Mouse (Mus musculus) hindbrain, embryonic 14.5 days (tissue): ENCODE results near the gene 1810055G02Rik. TPM values are rescaled to one million over a fixed set of nuclear protein-coding genes. Genes with fewer than 3 reads are reported as not detected.

Experiments used
- ATAC-seq: fragments of 200-750 bp; cut with Nextera tagmentation; 2 replicates; pipeline ENCODE4 v1.8.0; 2017; ENCODE audit warnings: moderate number of reproducible peaks, mild to moderate bottlenecking, moderate TSS enrichment, moderate library complexity; ENCODE audit not compliant: low FRiP score
- DNase-seq: peaks from one replicate; pipeline ENCODE4 v3.0.0-alpha.2; 2015; ENCODE audit warnings: low spot score
- H3K27ac ChIP-seq: fragments of 300-500 bp; sonication (generic); 2 replicates; pipeline ENCODE4 v1.5.1; 2014; ENCODE audit warnings: mild to moderate bottlenecking, moderate library complexity
- H3K27me3 ChIP-seq: fragments of 300-500 bp; sonication (generic); 2 replicates; pipeline ENCODE4 v1.6.1; 2014; ENCODE audit warnings: mild to moderate bottlenecking, low read length, mixed read lengths; ENCODE audit not compliant: control insufficient read depth, insufficient read depth
- H3K36me3 ChIP-seq: fragments of 300-500 bp; sonication (generic); replicated peaks from 2 replicates; pipeline ENCODE4 v1.6.1; 2014; ENCODE audit not compliant: control insufficient read depth, insufficient read depth
- H3K4me1 ChIP-seq: fragments of 300-500 bp; sonication (generic); replicated peaks from 2 replicates; pipeline ENCODE4 v1.6.1; 2014; ENCODE audit warnings: antibody characterized with exemption, low read length, mixed read lengths; ENCODE audit not compliant: control insufficient read depth, insufficient read depth
- H3K4me2 ChIP-seq: fragments of 300-500 bp; sonication (generic); replicated peaks from 2 replicates; pipeline ENCODE4 v1.6.1; 2014; ENCODE audit warnings: mild to moderate bottlenecking, moderate library complexity
- H3K4me3 ChIP-seq: fragments of 300-500 bp; sonication (generic); replicated peaks from 2 replicates; pipeline ENCODE4 v1.5.1; 2014; ENCODE audit warnings: mild to moderate bottlenecking, low read length
- H3K9ac ChIP-seq: fragments of 300-500 bp; sonication (generic); 2 replicates; pipeline ENCODE4 v1.6.1; 2014
- H3K9me3 ChIP-seq: fragments of 300-500 bp; sonication (generic); 2 replicates; pipeline ENCODE4 v1.6.1; 2016; ENCODE audit warnings: low read length; ENCODE audit not compliant: control insufficient read depth
- WGBS: fragments of 180-500 bp; shearing (Covaris S2); extraction: QIAGEN DNeasy Blood & Tissue Kit; methylation state at CpG from one replicate; pipeline ENCODE4 v1.1.7; 2014; 5-methylcytosine and 5-hydroxymethylcytosine counted together
- polyA plus RNA-seq: library from polyadenylated mRNA; unstranded; fragments of >200 nt; fragmentation: Nextera tagmentation; extraction: Ambion mirVana; gene quantifications from 2 replicates; pipeline ENCODE4 v1.2.1, GENCODE M21; 2014

Gene 1810055G02Rik
- polyA plus RNA-seq, 1 experiment from 2014 or later = 34.0 TPM

- 37% methylated on average over 10 of the region's 10 CpGs for WGBS
- H3K4me3 ChIP-seq = peak overlapping the region; percentile 59
- peak overlapping the region; percentile 52 for H3K4me2 ChIP-seq
- H3K27me3 ChIP-seq = no peaks in the 10 kb centered on the region
- peaks cover 6% of the 10 kb centered on the region; the same call in 1 of the 2 replicates for H3K36me3 ChIP-seq
- H3K9ac ChIP-seq = peak overlapping the region; percentile 77
- peaks cover 25% of the 10 kb centered on the region for H3K4me1 ChIP-seq
- H3K27ac ChIP-seq = peak overlapping the region; percentile 86; the same call in 1 of the 2 replicates
- ATAC-seq (no peak), DNase-seq (no peak)
- H3K9me3 ChIP-seq = no peaks in the 10 kb centered on the region
Observed at GRCm38 (mm10) chr19:3707553-3707952, 540 bp upstream of the 1810055G02Rik start.

GRCm38 (mm10) chr19:3709013-3709787, 1.1 kb downstream of the 1810055G02Rik start:
- Histone ChIP-seq H3K27ac (no peak overlapping the region), H3K9ac (peak overlapping the region; percentile 77), H3K9me3 (no peaks in the 10 kb centered on the region), H3K4me1 (peaks cover 25% of the 10 kb centered on the region), H3K27me3 (no peaks in the 10 kb centered on the region), H3K4me2 (peak overlapping the region; percentile 52), H3K4me3 (peak overlapping the region; percentile 59), H3K36me3 (peaks cover 8% of the 10 kb centered on the region; the same call in 1 of the 2 replicates)
- WGBS = 40% methylated on average over 10 of the region's 10 CpGs
- ATAC-seq (no peak), DNase-seq (no peak)

- H3K9ac ChIP-seq = no peak overlapping the region
- DNase-seq (no peak), ATAC-seq (no peak)
- H3K27me3 ChIP-seq = no peaks in the 10 kb centered on the region
- no peak overlapping the region for H3K27ac ChIP-seq
- no peak overlapping the region for H3K4me3 ChIP-seq
- H3K4me1 ChIP-seq = peaks cover 25% of the 10 kb centered on the region
- no peaks in the 10 kb centered on the region for H3K9me3 ChIP-seq
- H3K36me3 ChIP-seq = peaks cover 18% of the 10 kb centered on the region
- H3K4me2 ChIP-seq = no peak overlapping the region
- WGBS = 94% methylated on average over 2 of the region's 2 CpGs
Observed at GRCm38 (mm10) chr19:3710436-3710835, 2.3 kb downstream of the 1810055G02Rik start.

GRCm38 (mm10) chr19:3714381-3714780, 6.3 kb downstream of the 1810055G02Rik start:
- no peaks in the 10 kb centered on the region for H3K9me3 ChIP-seq
- no peak for DNase-seq

GRCm38 (mm10) chr19:3718481-3719361, 10.6 kb downstream of the 1810055G02Rik start:
- Histone ChIP-seq H3K4me3 (peak overlapping the region; percentile 26), H3K27ac (no peak overlapping the region), H3K9me3 (no peaks in the 10 kb centered on the region), H3K4me1 (peaks cover 7% of the 10 kb centered on the region), H3K36me3 (peaks cover 45% of the 10 kb centered on the region), H3K9ac (peak overlapping the region; percentile 29; the same call in 1 of the 2 replicates), H3K4me2 (peak overlapping the region; percentile 65), H3K27me3 (no peaks in the 10 kb centered on the region)
- DNase-seq (peak; percentile 72), ATAC-seq (peak; percentile 72; the same call in 1 of the 2 replicates)
- WGBS = 43% methylated on average over 19 of the region's 19 CpGs

More at GRCm38 (mm10) chr19:3714381-3714780, 6.3 kb downstream of the 1810055G02Rik start:
- H3K36me3 ChIP-seq = peaks cover 51% of the 10 kb centered on the region
- H3K27ac ChIP-seq = no peak overlapping the region
- H3K4me1 ChIP-seq = peaks cover 15% of the 10 kb centered on the region
- H3K27me3 ChIP-seq = no peaks in the 10 kb centered on the region
- no peak overlapping the region for H3K9ac ChIP-seq
- H3K4me2 ChIP-seq = no peak overlapping the region
- WGBS = 86% methylated on average over 6 of the region's 6 CpGs
- ATAC-seq = no peak
- no peak overlapping the region for H3K4me3 ChIP-seq

GRCm38 (mm10) chr19:3719362-3719891, 11.3 kb downstream of the 1810055G02Rik start:
- DNase-seq (peak; percentile 32), ATAC-seq (peak; percentile 59; the same call in 1 of the 2 replicates)
- H3K4me3 ChIP-seq = peak overlapping the region; percentile 26
- peaks cover 7% of the 10 kb centered on the region for H3K4me1 ChIP-seq
- peak overlapping the region; percentile 29 for H3K9ac ChIP-seq
- peaks cover 40% of the 10 kb centered on the region for H3K36me3 ChIP-seq
- no peaks in the 10 kb centered on the region for H3K27me3 ChIP-seq
- H3K27ac ChIP-seq = no peak overlapping the region
- H3K9me3 ChIP-seq = no peaks in the 10 kb centered on the region
- H3K4me2 ChIP-seq = peak overlapping the region; percentile 65
- WGBS = 2% methylated on average over 27 of the region's 27 CpGs

GRCm38 (mm10) chr19:3723170-3723569, 15.1 kb downstream of the 1810055G02Rik start:
- Histone ChIP-seq H3K27me3 (no peaks in the 10 kb centered on the region), H3K27ac (no peak overlapping the region), H3K36me3 (peaks cover 6% of the 10 kb centered on the region), H3K4me1 (peaks cover 7% of the 10 kb centered on the region), H3K4me3 (no peak overlapping the region), H3K4me2 (no peak overlapping the region), H3K9me3 (no peaks in the 10 kb centered on the region), H3K9ac (no peak overlapping the region)
- 94% methylated on average over 9 of the region's 9 CpGs for WGBS
- no peak for DNase-seq
- no peak for ATAC-seq

- Histone ChIP-seq H3K9ac (no peak overlapping the region), H3K4me3 (no peak overlapping the region), H3K36me3 (no peaks in the 10 kb centered on the region), H3K9me3 (no peaks in the 10 kb centered on the region), H3K27ac (no peak overlapping the region), H3K4me2 (no peak overlapping the region), H3K27me3 (no peaks in the 10 kb centered on the region), H3K4me1 (peaks cover 7% of the 10 kb centered on the region)
- ATAC-seq = no peak
- DNase-seq = no peak
- WGBS = 74% methylated on average over 4 of the region's 4 CpGs
Observed at GRCm38 (mm10) chr19:3723904-3724303, 15.8 kb downstream of the 1810055G02Rik start.

GRCm38 (mm10) chr19:3724779-3725178, 16.7 kb downstream of the 1810055G02Rik start:
- WGBS = 28% methylated on average over 1 of the region's 1 CpGs

More at GRCm38 (mm10) chr19:3724779-3725178, 16.7 kb downstream of the 1810055G02Rik start:
- Histone ChIP-seq H3K9me3 (no peaks in the 10 kb centered on the region), H3K4me2 (no peak overlapping the region), H3K4me3 (no peak overlapping the region), H3K27me3 (no peaks in the 10 kb centered on the region), H3K4me1 (no peaks in the 10 kb centered on the region), H3K9ac (no peak overlapping the region), H3K27ac (no peak overlapping the region), H3K36me3 (no peaks in the 10 kb centered on the region)
- peak; percentile 81 for DNase-seq
- no peak for ATAC-seq
